Mouse (Mus musculus): ENCODE data around the gene Smpd3. TPM values are rescaled to one million over a fixed set of nuclear protein-coding genes. Genes with fewer than 3 reads are reported as not detected.

Gene Smpd3
- total RNA-seq, 1 experiment from 2014 or later, result 0.25 TPM

GRCm38 (mm10) chr8:106336561-106336960 is 1.2 kb downstream of the Smpd3 start:
- no peak for ATAC-seq (replicated peaks in 1 of 2; ENCODE audit: insufficient read depth in 1 of 2, low FRiP score in 2 of 2, low TSS enrichment in 1 of 2, low read depth in 1 of 2, poor library complexity in 2 of 2, severe bottlenecking in 2 of 2)

GRCm38 (mm10) chr8:106336031-106336430 is 1.8 kb downstream of the Smpd3 start:
- no peak for ATAC-seq (replicated peaks in 1 of 2; ENCODE audit: insufficient read depth in 1 of 2, low FRiP score in 2 of 2, low TSS enrichment in 1 of 2, low read depth in 1 of 2, poor library complexity in 2 of 2, severe bottlenecking in 2 of 2)

GRCm38 (mm10) chr8:106335196-106335595 is 2.6 kb downstream of the Smpd3 start:
- no peak for ATAC-seq (replicated peaks in 1 of 2; ENCODE audit: insufficient read depth in 1 of 2, low FRiP score in 2 of 2, low TSS enrichment in 1 of 2, low read depth in 1 of 2, poor library complexity in 2 of 2, severe bottlenecking in 2 of 2)

- ATAC-seq (replicated peaks in 1 of 2; ENCODE audit: insufficient read depth in 1 of 2, low FRiP score in 2 of 2, low TSS enrichment in 1 of 2, low read depth in 1 of 2, poor library complexity in 2 of 2, severe bottlenecking in 2 of 2), result no peak
These were observed 4.4 kb downstream of the Smpd3 start for GRCm38 (mm10) chr8:106333346-106333745.

GRCm38 (mm10) chr8:106332498-106332897 is 5.3 kb downstream of the Smpd3 start:
- ATAC-seq (replicated peaks in 1 of 2; ENCODE audit: insufficient read depth in 1 of 2, low FRiP score in 2 of 2, low TSS enrichment in 1 of 2, low read depth in 1 of 2, poor library complexity in 2 of 2, severe bottlenecking in 2 of 2), result no peak

- no peak for ATAC-seq (replicated peaks in 1 of 2; ENCODE audit: insufficient read depth in 1 of 2, low FRiP score in 2 of 2, low TSS enrichment in 1 of 2, low read depth in 1 of 2, poor library complexity in 2 of 2, severe bottlenecking in 2 of 2)
These were observed 11.2 kb downstream of the Smpd3 start for GRCm38 (mm10) chr8:106326624-106327023.

- no peak for ATAC-seq (replicated peaks in 1 of 2; ENCODE audit: insufficient read depth in 1 of 2, low FRiP score in 2 of 2, low TSS enrichment in 1 of 2, low read depth in 1 of 2, poor library complexity in 2 of 2, severe bottlenecking in 2 of 2)
These were observed 16.4 kb downstream of the Smpd3 start for GRCm38 (mm10) chr8:106321434-106321833.

GRCm38 (mm10) chr8:106320002-106320401 is 17.8 kb downstream of the Smpd3 start:
- ATAC-seq (replicated peaks in 1 of 2; ENCODE audit: insufficient read depth in 1 of 2, low FRiP score in 2 of 2, low TSS enrichment in 1 of 2, low read depth in 1 of 2, poor library complexity in 2 of 2, severe bottlenecking in 2 of 2), result no peak

- no peak for ATAC-seq (replicated peaks in 1 of 2; ENCODE audit: insufficient read depth in 1 of 2, low FRiP score in 2 of 2, low TSS enrichment in 1 of 2, low read depth in 1 of 2, poor library complexity in 2 of 2, severe bottlenecking in 2 of 2)
These were observed 20.7 kb downstream of the Smpd3 start for GRCm38 (mm10) chr8:106317091-106317490.

- ATAC-seq (replicated peaks in 1 of 2; ENCODE audit: insufficient read depth in 1 of 2, low FRiP score in 2 of 2, low TSS enrichment in 1 of 2, low read depth in 1 of 2, poor library complexity in 2 of 2, severe bottlenecking in 2 of 2), result 0 out of 4 replicates have a peak, but pooled peaks of 1 of the 2 experiments have one; percentile 42
These were observed 21.3 kb downstream of the Smpd3 start for GRCm38 (mm10) chr8:106316506-106316905.

- peak; percentile 80 to 89 for ATAC-seq (replicated peaks in 1 of 2; ENCODE audit: insufficient read depth in 1 of 2, low FRiP score in 2 of 2, low TSS enrichment in 1 of 2, low read depth in 1 of 2, poor library complexity in 2 of 2, severe bottlenecking in 2 of 2)
These were observed 22.2 kb downstream of the Smpd3 start for GRCm38 (mm10) chr8:106315402-106316187.

GRCm38 (mm10) chr8:106313799-106314198 is 24.0 kb downstream of the Smpd3 start:
- ATAC-seq (replicated peaks in 1 of 2; ENCODE audit: insufficient read depth in 1 of 2, low FRiP score in 2 of 2, low TSS enrichment in 1 of 2, low read depth in 1 of 2, poor library complexity in 2 of 2, severe bottlenecking in 2 of 2), result no peak

GRCm38 (mm10) chr8:106313120-106313737 is 24.6 kb downstream of the Smpd3 start:
- ATAC-seq (replicated peaks in 1 of 2; ENCODE audit: insufficient read depth in 1 of 2, low FRiP score in 2 of 2, low TSS enrichment in 1 of 2, low read depth in 1 of 2, poor library complexity in 2 of 2, severe bottlenecking in 2 of 2), result no peak

- no peak for ATAC-seq (replicated peaks in 1 of 2; ENCODE audit: insufficient read depth in 1 of 2, low FRiP score in 2 of 2, low TSS enrichment in 1 of 2, low read depth in 1 of 2, poor library complexity in 2 of 2, severe bottlenecking in 2 of 2)
These were observed 25.8 kb downstream of the Smpd3 start for GRCm38 (mm10) chr8:106311967-106312366.

GRCm38 (mm10) chr8:106310026-106310652 is 27.6 kb downstream of the Smpd3 start:
- no peak for ATAC-seq (replicated peaks in 1 of 2; ENCODE audit: insufficient read depth in 1 of 2, low FRiP score in 2 of 2, low TSS enrichment in 1 of 2, low read depth in 1 of 2, poor library complexity in 2 of 2, severe bottlenecking in 2 of 2)

- ATAC-seq (replicated peaks in 1 of 2; ENCODE audit: insufficient read depth in 1 of 2, low FRiP score in 2 of 2, low TSS enrichment in 1 of 2, low read depth in 1 of 2, poor library complexity in 2 of 2, severe bottlenecking in 2 of 2), result 0 out of 4 replicates have a peak, but pooled peaks of 1 of the 2 experiments have one; percentile 14
These were observed 29.6 kb downstream of the Smpd3 start for GRCm38 (mm10) chr8:106308082-106308786.

GRCm38 (mm10) chr8:106307586-106307985 is 30.2 kb downstream of the Smpd3 start:
- peak; percentile 63 to 88 for ATAC-seq (replicated peaks in 1 of 2; ENCODE audit: insufficient read depth in 1 of 2, low FRiP score in 2 of 2, low TSS enrichment in 1 of 2, low read depth in 1 of 2, poor library complexity in 2 of 2, severe bottlenecking in 2 of 2)

Data from hematopoietic stem cell, adult 5-6 weeks (primary cell).